Mouse (Mus musculus) kidney, postnatal 14 days (tissue): ENCODE results near the gene Fam20b.

ENCODE experiments used
- DNase-seq: peaks from one replicate; pipeline ENCODE4 v3.0.0; 2022; ENCODE audit warnings: mixed read lengths

The Fam20b gene

DNA sequence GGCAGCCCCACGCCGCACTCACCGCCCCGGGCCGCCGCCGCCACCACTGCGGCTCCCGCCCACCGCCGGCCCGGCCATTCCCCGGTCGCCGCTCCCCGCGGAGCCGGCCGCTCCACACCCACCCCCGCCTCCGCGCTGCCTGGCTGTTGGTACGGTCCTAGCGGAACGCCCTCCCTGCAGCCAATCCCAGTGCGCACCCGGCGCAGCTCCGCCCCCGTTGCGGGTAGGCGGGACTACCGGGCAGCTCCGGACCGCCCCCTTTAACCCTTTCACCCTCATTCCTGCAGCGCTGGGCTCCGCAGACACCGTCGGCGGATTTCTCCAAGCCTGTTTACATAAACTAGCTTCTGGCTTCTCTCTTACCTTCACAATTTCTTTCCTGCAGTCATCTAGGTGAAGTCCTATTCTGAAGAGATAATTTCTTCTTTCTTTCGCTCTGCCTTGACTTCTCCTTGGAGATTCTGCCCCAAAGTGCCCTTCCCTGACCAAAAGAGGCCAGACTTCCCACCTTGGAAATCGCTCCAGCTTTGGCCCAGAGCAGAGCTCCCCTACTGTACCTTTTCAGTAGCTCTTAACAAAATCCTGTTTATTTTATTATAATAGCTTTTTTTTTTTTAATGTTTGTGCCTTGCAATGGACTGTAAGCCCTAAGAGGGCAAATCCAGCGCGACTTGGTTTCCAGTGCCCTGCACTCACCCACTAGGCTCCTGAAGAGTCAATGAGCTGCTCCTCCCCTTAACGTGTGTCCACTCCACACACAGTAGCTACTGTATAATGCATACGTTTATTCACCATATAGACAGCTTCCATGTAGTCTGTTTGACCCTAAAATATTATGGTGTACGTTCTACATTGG, at the start of gene Fam20b:
TSS of gene Fam20b (minus strand) at position 137 of the 856 bp plus-strand sequence.
- DNase-seq: peak; percentile 98

DNA sequence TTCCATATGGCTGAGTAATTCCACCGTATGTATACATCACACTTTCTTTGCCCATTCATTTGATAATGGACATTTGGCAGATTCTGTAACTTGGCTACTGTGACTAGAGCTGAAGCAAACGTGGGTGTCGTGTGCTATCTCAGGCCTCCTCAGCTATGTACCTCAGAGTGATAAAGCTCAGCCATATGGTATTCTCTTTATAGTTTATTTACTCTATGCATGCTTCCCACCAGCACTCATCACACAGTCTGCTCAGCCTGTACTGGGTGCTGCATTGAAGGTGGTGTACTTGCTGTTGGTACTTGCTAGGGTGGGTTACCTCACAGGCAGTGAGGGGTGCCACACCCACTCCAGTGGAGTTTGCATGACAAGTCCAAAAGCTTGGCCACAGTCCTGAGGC, 46.4 kb upstream of the Fam20b start:
- no peak for DNase-seq

DNA sequence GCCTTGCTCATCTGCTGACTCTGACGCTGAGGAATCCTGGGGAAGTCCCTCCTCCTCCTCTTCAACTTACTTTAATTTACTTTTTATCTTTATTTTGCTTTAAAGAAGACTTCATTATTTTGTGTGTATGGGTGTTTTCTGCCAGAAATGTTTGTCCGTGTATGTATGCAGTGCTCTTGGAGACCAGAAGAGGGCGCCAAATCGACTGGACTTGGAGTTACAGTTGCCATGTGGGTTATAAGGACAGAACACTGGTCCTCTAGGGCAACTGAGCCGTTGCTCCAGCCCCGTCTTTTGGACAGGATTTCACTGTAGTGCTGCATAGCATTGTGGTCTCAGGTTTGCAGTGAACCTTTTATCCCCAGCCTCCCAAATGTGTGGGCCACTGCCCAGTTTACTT, 45.7 kb upstream of the Fam20b start:
- DNase-seq: no peak

DNA sequence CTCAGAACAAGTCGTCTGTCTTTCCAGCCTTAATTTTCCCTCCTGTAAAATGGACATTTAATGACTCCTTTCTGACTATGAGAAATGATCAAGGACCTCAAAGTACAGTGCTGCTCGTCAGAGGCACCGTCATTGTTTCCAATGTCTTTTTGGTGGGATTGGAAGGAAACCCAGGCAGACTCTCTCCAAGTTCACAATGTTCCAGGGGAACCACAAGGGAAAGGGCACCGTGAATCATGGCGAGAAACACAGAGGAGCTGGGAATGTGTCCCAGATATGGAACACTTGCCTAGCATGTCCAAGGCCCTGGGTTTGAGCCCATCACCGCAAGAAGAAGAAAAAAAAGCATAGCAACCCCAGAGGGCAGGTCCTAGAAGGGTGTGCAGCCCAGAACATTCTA, 44.4 kb upstream of the Fam20b start:
- no peak for DNase-seq

DNA sequence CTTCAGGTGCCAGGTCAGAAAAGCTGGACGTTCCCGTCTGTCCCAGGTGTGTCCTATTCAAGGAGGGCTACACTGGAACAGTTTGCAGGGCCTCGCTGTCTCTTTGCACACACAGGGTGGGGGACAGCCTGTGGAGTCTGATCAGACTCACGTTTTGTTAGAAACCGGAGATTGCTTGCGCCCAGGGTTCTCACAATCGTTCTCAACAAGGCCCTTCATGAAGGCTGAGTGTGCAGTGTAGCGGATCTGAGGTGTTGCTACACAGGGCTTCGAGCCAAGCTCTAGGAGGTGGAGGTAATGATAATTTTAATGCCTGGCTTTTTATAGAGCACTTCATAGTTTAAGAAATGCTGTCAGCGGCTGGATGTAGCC, 42.5 kb upstream of the Fam20b start:
- DNase-seq: peak; percentile 50

DNA sequence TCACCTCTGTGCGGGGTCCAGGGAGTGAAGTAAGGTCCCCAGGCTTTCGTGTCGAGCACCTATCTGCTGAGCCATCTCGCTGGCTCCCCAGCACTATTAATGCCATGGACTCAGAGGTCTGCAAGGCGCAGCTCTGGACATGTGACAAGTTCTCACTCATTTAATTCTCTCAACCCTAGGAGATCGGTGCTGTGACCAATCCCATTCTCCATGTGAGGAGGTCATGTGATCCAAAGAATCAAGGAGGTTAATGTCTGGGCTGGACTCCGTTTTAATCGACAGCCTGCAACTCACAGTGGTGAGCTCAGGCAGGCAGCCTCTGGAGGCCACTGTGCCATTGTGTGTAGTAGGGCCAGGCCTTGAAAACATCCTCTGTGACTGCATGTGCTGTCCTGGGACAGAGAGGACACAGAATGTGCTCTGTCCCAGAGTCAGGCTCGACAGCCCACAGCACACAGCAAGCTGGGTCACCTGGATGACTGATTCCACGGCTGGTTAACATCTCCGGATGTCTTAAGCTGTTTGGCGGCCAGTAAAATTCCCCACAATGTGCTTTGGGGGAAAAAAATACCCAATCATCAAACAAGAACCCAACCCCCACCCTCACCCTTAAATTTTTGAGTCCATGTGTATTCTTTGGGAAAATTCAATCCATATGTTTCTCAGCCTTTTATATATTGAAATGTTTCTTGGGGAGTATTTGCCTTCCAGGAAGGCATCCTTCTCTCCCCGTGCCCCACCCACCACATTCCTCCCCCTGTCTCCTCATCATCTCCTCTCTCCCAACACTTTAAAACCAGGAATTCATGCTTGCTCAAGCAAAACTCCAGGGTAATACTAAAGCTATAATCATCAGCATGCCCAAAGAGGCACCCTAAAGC, 41.9 kb upstream of the Fam20b start:
- no peak for DNase-seq

DNA sequence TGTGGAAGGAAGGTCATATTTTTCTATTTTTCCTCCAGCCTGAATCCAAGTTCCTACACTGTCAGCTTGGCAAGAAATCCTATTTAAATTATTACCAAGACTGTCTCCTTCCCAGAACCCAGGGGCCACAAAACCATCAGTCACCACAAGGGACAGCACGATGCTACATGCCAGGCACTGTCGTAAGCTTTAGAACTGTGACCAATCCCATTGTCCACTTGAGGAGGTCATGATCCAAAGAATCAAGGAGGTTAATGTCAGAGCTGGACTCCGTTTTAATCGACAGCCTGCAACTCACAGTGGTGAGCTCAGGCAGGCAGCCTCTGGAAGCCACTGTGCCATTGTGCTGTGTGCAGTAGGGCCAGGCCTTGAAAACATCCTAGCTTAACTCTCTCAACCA, 39.4 kb upstream of the Fam20b start:
- DNase-seq: no peak

DNA sequence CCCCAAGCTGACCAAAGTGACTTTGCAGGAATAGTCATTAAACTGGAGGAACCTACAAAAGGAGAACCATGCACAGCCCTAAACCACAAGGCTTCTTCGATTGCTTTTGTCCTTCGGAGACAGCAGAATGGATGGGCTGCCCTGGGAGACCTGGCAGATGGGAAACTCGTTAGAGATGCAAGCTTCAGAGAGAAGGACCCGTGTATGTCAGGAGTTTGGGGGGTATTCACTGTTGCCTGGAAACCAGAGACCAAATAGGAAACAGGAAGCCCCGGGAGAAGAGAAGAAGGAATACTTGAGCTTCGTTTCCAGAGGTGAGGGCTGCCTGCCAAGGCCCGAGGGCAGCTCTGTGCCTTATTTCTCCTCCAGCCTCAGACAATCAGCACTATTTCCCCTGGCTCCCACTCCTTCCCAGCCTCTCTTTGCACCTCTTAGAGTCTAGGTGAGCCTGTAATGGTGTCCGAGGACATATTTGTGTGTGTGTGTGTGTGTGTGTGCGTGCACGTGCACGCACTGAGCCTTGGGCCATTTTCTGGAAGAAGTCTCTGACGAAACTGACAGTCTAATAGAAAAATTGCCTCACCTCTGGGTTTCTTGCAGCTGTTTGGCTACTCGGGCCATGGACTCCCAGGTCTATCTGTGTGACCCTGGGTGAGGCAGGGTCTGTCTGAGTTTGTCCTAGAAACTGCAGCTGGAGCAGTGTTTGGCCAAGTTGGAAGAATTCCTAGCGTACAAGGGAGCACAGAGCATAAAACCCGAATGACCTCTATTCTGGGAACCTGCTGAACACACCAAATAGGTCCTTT, 35.9 kb upstream of the Fam20b start:
- DNase-seq: peak; percentile 30

DNA sequence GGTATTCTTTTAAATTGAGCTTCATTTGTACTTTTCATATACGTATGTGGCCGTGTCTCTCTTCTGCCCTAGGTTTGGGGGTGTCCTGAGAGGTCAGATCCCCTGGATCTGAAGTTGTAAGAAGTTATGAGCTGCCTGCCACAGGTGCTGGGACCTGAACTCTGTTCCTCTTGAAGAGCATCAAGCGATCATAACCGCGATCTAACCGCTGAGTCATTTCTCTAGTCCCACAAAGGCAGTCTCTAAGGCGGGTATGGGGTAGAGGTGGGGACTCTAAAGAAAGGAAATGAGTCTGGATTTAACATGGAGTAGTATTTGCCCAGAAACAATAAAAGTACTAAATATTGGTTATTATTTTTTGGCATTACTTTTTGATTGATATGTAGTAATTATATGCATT, 34.1 kb upstream of the Fam20b start:
- no peak for DNase-seq

DNA sequence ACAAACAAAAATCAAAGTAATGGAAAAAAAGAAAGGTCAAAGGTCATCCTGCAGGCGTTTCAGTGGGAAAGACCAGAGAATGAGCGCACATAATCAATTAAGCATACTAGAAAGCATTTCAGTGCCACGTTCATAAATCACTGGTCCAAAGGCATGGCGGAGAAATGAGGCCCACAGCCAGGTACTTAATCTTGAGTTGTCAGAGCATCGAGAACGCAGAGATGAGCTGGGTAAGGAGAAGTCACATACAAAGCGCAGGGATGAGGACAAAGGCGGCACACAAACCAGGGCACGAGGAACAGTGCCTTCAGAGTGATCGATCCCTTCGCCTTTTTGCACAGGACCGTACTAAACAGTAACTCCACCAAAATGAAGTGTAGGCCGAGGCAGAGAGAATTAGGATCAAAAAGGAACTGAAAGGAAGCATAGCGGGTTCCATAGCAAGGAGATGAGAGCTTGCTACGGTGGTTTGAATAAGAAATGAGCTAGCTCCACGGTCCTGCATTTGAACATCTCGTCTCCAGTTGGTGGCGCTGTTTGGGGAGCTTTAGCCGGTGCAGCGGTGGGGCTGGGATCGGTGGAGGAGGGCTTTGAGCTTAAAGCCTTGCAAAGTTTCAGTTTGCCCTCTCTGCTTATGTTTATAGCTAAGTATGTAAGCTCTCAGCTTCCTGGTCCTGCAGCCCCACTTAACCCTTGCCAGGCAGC, 33.3 kb upstream of the Fam20b start:
- DNase-seq: peak; percentile 80

DNA sequence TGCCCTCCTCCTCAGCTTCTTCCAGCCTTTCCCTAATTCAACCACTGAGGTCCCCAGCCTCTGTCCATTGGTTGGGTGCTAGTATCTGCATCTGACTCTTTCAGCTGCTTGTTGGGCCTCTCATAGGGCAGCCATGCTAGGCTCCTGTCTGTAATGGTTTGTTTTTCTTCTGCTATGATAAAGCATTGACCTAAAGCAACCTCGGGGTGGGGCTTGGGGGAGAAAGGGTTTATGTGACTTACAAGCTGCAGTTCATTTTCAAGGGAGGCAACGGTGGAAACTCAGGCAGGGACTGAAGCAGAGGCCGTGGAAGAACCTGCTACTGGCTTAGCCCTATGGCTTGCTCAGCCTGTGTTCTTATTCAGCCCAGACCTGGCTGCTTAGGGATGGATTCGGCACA, 31.4 kb upstream of the Fam20b start:
- DNase-seq: no peak

DNA sequence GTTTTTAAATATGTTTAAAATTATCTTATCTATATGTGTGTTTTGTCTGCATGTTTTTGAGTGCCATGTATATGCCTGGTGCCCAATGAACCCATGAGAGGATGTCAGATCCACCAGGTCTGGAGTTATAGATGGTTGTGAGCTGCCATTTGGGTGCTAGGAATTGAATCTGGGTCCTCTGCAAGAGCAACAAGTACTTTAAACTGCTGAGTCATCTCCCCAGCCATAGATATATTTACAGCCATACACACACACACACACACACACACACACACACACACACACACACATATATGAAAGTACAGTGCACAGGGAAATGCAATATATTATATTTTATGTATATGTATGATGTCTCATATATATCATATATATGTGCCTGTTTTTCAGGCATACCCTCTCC, 30.2 kb upstream of the Fam20b start:
- no peak for DNase-seq

DNA sequence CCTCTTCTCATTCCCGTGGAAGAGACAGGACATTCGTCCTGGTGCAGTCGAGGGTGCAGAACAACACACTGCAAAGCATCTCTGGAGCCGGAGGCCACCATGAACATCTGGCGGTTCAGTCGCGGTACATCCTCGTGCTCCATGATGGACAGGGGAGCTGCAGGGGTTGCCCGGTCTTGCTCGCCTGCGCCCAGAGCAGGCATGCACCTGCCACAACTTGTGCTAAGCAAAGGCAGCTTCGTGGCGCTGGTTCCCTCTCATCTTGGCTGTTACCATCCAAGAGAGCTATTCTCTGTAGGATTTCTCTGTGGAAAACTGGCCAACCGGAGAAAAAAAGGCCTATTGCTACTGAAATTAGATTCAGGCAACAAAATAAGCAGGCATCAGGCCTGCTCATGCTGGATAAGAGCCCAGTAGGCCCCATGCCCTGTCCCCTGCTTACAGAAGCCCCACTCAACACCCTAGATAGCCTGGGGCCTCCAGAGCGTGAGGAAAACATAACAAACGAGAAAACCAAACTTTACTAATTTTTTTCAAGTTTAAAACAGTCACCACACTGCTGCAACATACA, 29.6 kb upstream of the Fam20b start:
- no peak for DNase-seq

DNA sequence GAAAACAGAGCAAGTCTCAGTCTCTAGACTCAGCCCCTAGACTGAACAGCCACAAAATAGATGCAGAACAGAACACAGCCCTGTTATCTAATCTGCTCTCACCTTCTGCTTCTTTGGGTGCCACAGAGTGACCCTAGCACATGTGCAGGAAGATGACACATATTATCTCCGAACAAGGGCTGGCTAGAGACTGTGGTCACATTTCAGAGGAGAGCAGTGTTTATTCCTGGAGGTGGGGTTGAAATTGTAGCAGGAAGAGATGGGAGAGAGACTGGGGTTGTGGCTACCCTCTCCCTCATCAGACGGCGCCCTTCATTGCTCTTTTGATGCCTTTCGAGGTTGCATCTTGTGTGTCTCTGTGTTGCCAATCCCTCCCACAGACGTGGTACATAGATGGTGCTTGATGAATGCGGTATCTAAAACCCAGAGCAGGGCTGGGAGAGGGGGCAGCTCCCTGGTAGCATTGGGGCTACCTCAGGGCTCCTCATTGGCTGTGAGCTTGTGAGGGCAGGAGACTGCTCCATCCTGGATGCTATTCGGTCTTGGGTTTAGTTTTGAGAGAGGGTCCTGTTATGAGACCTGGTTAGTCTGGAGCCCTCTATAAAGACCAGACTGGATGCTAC, 26.4 kb upstream of the Fam20b start:
- DNase-seq: no peak

DNA sequence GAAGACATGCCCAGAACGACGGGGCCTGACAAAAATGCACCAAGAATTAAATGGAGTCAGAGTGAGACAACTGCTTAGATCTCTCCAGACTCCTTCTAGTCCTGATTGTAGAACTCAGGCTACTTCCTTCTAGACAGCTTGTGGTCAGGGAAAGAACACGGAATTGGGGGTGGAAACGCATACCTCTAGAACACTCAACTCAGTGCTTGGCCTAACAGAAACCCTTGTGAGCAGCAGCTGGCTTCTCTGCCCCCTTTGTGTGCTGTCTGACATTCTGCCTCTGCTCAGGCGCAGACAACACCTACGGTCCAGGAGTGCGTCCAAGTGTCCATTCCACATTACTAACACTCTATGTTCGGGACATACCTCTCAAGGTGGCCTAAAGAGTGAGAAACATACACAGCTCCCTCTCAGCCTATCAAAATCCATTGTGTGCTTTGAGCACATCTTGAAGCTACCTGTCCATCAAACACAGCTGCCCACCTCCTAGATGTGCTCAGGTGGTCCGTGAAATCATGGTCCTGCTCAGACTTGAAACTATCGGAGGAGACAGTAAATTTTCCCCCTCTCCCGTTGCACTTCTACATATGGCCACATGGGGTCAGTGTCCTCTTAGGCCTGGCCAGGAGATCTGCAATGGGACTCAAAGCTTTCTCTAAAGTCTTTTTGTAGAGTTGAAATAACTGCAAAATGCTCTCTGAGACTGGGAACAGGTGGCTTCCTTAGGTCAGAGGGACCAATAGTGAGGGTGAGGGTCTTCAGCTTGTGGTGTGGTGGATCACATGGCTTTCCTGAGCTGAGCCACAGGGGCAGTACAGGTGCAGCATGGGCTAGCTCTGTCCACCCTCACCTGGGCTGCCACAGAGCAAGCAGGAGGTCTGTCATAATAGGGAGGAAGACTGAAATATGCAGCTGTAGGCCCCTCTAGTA, 22.9 kb upstream of the Fam20b start:
- peak; percentile 68 for DNase-seq

DNA sequence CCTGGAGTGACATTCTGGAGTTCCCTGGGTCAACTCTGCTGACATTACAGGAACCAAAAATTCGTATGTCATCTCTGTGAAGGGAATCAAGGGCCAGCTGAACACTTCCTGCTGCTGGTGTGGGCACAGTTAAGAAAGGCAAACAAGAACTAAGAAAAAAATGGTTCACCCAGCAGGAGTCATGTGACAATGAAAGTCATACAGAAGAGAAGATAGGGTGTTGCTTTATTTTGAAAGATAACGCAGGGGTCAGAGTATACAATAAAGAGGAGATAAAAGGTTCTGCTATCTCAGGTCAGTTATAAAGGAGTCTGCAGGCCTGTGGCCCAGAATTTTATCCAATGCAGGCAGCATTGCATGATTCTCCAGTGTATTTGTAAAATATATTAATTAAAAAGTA, 16.9 kb upstream of the Fam20b start:
- DNase-seq: no peak

DNA sequence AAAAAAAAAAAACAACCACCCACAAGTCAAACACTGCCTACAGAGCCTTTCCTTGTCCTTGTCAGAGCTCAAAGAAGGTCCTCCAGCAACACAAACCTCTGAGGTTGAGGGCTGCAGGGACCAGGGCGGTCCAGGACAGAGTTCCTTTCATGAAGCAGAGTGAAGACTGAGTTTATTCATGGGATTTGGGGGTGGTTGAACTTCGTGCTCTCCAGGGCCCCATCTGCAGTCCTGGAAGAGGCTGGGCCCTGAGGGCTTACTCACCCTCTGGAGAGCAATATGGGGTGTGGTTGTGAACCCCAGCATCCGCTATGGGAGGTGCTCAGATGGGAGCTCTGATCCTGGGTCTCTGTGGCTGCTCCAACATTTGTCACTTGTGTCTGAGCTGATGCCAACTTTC, 15.1 kb upstream of the Fam20b start:
- DNase-seq: no peak

DNA sequence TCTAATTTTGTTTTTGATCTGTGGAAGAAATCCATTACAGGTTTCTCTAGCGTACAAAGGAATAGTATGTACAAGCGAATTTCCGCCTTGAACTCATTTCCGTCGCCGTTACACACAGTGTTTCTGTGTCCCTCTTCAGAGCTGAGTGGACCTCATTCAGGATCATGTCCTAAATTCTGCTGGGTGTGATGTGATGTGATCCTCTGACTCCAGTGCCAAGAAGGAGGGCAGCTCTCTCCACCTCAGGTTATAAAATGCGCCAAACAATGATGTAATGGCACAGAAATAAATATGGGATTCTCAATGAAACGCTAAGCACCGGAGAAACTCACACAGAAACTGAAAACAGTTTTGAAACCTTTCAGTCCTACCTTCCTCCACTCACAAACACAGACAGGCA, 14.7 kb upstream of the Fam20b start:
- DNase-seq: no peak

DNA sequence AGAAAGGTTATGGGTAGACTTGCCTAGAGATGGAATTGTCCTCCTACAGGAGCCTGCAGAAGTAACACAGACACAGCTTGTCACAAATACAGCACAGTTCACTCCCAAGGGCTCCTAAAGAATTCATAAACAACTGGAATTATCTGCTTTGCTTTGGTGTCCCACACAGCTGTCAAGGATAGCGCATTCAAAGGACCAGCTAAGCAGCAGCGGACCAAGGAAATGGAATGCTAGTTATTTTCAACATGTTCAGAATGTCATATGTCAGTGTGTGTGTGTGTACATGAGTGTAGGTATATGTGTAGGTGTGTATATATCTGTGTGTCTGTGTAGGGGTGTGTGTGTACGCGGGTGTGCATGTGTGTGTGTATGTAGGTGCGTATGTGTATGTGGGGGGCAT, 14.1 kb upstream of the Fam20b start:
- no peak for DNase-seq

DNA sequence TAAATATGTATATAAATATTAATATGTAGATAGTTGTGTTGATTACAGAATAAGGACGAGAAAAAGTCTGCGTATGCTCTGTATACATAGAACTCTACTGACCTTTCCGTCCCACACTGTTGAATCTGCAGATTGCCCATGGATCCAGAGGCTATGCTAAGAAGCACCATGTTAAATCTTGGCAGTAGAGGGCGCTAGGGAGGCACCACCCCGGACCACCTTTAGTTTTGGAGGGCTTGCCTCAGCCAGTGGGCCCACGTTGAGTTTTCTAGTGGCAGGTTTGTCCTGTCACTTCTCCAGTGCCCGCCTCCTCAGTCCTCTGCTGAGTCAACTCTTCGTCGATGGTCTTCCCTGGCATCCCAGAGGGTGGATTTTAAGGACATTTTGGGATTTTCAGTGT, 11.9 kb upstream of the Fam20b start:
- no peak for DNase-seq
